Mouse (Mus musculus) spleen, embryonic (tissue): ENCODE data around the gene Asic1.

Source experiments
- CTCF ChIA-PET: fragments of 350-600 bp; sonication (Branson Sonifier 250); formaldehyde crosslinking; loops from one replicate; lab custom pipeline; 2022; lab: Charles Lee

Asic1 gene

GRCm38 (mm10) chr15:99670154-99670821 is at the start of gene Asic1:
Gene Asic1 (plus strand): TSS chr15:99670368.
- CTCF ChIA-PET: no interaction called here

DNA sequence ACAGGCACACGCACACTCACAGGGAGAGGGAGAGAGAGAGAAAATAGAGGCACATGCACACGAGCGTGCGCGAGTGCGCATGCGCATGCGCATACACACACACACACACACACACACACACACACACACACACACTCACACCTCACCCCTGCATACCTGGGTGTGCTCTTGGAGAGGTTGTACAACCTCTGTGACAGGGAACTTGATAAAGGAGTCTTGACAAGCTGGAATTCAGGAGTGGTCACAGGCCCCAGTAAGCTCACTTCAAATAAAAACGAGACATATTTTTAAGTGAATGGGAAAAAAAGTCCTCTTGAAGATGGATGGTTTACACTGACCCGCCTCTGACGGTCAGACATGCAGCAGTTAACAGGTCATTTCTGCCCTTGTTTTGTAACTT is 48.1 kb upstream of the Asic1 start:
- CTCF ChIA-PET: interaction anchor here (0.6 kb wide), 1 partner anchor 24 kb away, joined by 4 read pairs; no protein-coding TSS in a partner anchor

DNA sequence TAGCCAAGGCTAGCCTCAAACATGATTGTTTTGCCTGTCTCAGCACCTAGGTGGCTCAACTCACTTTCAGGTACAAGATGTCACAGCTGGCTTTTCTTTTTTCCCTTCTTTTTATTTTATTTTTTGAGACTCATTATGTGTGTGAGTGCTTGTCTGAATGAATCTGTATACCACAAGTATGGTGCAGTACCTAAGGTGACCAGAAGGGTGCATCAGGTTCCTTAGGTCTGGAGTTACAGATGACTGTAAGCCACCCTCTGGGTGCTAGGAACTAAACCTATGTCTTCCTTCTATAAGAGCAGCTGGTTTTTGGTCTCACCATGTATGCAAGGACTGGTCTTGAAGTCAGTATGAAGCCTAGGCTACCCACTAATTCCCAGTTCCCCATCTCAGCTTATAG is 38.5 kb upstream of the Asic1 start:
- CTCF ChIA-PET: no interaction called here

DNA sequence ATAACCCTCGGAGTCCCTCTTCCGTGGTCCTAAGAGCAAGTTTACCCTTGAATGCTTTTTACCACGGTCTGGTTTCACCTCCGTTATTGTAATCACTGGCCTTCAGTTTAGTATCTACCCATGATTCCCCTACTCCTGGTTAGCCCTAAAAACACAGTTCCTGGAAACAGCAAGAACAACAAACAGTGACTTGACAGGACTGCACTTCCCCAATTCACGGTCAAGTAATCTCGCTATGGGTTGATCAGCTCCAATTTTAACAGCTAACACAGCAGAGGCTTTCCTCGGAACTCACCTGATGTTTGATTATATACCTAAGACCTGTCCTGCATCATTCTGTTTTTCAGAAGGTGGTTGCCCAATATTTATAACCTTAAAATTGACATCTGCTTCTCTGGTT is 35.5 kb upstream of the Asic1 start:
- CTCF ChIA-PET: no interaction called here

DNA sequence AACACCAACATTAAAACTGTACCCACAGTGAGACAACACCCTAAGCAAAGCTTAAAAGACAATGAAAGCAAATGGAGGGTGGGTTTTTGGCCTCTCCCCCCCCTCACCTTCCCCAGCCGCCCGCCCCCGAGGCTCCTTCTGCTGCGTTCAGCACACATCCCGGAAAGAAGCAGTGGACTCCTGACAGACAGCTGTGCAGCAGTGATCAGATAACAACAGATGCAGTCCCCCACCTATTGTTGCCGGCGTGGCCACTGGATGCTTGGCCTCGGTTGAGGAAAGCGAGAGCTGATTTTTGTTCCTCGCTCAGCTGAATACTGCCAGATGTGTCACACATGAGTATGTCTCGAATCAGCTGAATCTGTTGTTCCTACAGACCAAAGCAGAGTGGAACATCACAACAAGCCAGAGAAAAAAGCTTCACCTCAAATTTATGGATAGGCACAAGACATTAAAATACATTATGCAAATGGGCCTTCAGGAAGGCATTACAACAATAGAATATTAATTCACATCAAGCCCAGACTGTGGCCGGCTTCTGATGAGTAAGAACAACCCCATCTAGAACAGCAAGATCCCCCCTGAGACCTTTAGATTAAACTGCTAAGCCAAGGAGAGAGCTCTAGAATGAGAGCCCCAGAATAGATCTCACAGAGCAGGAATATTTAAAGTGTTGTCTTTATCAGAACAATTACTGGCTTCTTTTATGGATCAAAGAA is 32.6 kb upstream of the Asic1 start:
- CTCF ChIA-PET: no interaction called here

GRCm38 (mm10) chr15:99638124-99638485 is 32.1 kb upstream of the Asic1 start:
- CTCF ChIA-PET: no interaction called here

- CTCF ChIA-PET: no interaction called here
These were observed 27.5 kb upstream of the Asic1 start for GRCm38 (mm10) chr15:99642622-99643021.

DNA sequence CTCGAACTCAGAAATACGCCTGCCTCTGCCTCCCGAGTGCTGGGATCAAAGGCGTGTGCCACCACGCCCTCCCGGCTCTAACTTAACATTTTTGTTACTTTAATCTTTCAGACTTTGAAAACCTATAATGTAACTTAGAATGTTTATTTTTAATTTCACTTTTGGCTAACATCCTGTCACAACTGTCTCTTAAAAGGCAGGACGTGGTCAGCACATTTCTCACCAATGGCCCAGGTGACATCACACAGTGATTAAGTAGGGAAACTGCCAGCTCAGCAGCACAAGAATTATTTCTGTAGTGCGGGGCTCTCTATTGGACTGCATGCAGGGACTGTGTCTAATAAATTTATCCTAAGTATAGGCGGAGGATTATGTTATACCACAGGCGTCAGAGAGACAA is 26.3 kb upstream of the Asic1 start:
- CTCF ChIA-PET: no interaction called here

DNA sequence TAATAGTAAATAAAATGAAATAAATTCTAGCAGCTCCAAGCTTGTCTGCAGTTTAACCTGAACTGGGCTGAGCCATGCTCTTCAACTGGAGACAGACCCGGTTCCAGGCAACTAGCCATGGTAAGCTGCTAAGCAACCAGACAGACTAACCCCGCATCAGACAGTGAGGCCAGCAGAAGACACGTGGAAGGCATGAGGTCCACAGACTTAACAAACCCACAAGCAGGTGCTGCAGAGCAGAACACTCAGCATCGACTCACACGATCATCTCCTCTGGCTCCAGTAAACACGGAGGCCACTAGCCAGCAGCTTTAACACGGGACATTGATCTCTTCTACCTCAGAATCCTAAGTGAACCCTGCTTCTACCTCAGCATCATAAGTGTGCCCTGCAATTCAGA is 25.4 kb upstream of the Asic1 start:
- CTCF ChIA-PET: no interaction called here

DNA sequence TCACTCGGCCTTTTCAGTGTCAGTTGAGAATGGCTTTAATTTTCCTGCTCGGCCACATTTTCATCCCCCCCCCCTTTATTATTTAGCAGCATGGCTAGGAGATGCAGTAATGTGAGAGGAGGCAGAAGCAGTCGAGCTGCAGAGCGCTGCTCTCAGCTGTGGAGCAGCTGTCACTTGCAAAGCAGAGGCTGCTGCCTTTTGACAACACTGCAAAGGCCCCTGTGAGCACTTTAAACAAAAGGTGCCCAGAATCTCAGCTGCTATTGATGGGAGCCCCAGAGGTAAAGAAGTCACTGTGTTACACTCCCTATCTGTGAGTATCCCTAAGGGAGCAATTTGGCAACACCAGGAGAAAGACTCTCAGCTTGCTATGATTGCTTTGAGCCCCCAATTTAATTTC is 21.8 kb upstream of the Asic1 start:
- CTCF ChIA-PET: interaction anchor here (1.0 kb wide), 1 partner anchor 30 kb away, joined by 3 read pairs; no protein-coding TSS in a partner anchor

- CTCF ChIA-PET: interaction anchor here (0.6 kb wide), 1 partner anchor 1494 kb away, joined by 3 read pairs; no protein-coding TSS in a partner anchor
These were observed 21.0 kb upstream of the Asic1 start for GRCm38 (mm10) chr15:99649067-99649761.

GRCm38 (mm10) chr15:99650304-99650703 is 19.9 kb upstream of the Asic1 start:
- CTCF ChIA-PET: no interaction called here

GRCm38 (mm10) chr15:99651163-99651872 is 18.9 kb upstream of the Asic1 start, which contains the start of gene Racgap1:
Gene Racgap1 (minus strand): TSS chr15:99651656.
- CTCF ChIA-PET: no interaction called here

- CTCF ChIA-PET: no interaction called here
These were observed 17.9 kb upstream of the Asic1 start for GRCm38 (mm10) chr15:99651984-99652872.

DNA sequence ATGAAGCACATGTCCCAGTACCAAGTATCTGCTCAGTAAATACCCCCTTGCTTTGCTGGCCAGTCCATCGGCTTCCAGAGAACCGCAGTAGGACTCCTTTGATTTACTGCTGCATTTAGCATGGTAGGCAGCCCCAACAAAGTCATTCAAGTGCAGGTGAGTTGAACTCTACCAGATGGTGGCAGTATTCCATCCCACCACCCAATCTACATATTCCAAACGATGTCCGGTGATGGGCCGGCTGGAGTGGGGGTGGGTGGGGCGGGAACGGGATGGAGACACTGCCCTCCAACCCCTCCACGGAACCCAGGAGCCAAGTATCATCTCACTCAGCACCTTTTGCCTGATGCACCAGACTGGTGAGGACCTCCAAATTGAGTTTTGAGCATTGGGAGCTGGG is 16.9 kb upstream of the Asic1 start:
- CTCF ChIA-PET: no interaction called here

DNA sequence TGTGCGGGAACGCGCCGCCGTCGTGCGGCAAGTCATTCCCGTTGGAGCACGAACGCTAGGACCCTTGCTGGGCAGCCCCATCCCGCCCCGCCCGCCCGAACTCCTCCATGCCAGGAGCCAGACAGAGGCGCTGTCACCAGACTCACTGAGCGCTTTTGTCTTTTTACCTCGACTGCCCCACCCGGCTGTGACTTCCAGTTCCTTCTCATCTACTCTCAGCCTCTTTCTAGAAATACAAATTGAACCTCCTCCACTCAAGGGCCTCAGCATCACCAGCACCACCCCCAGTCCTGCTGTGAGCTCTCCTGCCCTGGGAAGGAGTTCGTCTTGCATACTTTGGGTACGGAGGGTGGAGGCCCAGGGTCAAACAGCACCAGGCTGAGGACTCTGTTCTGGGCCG is 16.3 kb upstream of the Asic1 start:
- CTCF ChIA-PET: interaction anchor here (0.6 kb wide), 1 partner anchor 23 kb away, joined by 3 read pairs; no protein-coding TSS in a partner anchor

GRCm38 (mm10) chr15:99655956-99656355 is 14.2 kb upstream of the Asic1 start:
- CTCF ChIA-PET: no interaction called here

DNA sequence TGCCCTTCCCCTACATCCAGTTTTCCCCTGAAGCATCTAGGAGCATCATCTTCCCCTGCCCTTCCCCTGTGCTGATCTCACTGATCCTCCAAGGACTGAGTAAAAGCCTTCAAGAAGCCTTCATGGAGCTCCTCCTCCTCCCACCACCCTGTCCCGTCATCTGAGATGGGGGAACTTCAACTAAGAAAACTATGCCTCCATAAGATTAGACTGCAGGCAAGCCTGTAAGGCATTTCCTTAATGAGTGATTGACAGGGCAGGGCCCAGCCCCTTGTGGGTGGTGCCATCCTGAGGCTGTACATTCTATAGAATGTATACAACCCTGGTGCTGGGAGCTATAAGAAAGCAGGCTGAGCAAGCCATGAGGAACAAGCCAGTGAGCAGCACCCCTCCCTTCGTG is 11.7 kb upstream of the Asic1 start:
- CTCF ChIA-PET: no interaction called here

DNA sequence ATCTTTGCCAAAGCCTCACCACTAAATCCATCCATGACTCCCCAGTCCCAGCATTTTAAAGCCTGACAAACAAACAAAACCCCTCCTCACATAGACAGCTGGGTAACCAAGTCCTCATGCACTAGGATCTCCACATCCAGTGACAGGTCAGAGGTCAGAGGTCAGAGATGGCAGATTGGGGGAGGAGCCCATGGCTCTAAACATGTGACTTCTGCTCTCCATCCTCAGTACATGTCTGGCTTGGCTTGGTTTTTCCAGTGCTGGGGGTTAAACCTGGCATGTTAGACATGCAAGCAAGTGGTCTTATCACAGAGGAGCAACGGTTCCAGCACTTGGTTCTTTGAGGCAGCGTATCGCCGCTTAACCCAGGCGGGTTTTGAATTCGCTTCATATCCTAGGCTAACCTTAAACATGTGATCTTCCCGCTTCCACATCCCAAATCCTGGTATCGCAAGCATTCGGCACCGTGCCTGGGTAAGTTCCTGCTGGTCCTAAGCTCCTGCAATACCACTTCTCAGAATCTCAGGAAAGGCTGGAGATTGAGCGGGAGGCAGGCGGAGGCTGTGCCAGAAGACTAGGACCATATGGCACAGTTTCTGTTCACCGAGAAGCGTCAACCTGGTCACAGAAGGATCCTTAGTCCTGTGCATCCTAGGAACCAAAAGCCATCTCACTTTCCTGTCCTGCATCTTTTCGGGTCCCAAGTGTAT is 8.9 kb upstream of the Asic1 start:
- CTCF ChIA-PET: no interaction called here

GRCm38 (mm10) chr15:99662371-99662770 is 7.8 kb upstream of the Asic1 start:
- CTCF ChIA-PET: no interaction called here
